Mouse (Mus musculus): ENCODE measurements at regions not wholly inside any gene's neighbourhood (a gene's known extent, or its start where the extent isn't known, plus 50 kb on each side); places are given as distances from the start of the nearest gene placed in this dataset.
"Not testable (repeated sequence)": the region's sequence is repeated elsewhere in the genome, so short reads cannot be mapped to it uniquely, and the experiment has no call there.

GRCm38 (mm10) chr13:35601560-35602135 is 58.0 kb upstream of the Cdyl start:
- no peak for DNase-seq (ENCODE audit: low spot score in 2 of 2)

- no peak for DNase-seq (ENCODE audit: low spot score in 2 of 2)
Measured at GRCm38 (mm10) chr13:35603080-35603479, 56.6 kb upstream of the Cdyl start.

DNA sequence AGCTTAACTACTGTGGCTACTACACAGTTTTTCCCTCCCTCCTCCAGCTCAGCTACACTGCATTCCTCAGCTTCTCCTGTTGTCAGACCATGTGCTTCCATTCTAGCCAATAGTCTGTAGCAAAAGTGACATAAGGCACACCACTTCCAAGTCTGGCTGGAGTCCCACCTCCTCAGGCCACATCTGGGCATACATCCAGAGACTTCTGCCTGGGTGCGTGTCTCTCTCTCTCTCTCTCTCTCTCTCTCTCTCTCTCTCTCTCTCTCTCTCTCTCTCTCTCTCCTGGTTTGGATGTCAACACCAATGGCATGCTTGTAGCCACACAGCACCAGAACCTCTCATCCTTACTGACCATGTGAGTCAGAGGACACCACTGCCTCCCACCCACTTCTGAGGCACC is 55.6 kb upstream of the Cdyl start:
- DNase-seq (ENCODE audit: low spot score in 2 of 2): no peak

DNA sequence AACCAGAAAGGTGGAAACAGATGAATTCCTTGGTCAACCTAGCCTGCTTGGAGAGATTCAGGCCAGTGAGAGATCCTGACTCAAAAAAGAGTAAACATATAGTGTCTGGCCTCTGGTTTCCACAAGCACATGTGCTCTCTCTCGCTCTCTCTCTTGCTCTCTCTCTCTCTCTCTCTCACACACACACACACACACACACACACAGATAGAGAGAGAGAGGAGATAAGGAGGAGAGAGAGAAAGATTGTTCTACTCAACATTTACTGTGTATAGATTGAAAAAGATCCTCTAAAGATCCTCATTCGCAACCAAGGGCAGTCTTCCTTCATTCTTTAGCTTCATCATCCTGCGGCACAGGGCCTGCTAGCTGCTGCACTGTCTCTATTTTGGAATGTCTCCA is 54.9 kb upstream of the Cdyl start:
- no peak for DNase-seq (ENCODE audit: low spot score in 2 of 2)

GRCm38 (mm10) chr13:35606857-35607561 is 52.6 kb upstream of the Cdyl start:
- DNase-seq (ENCODE audit: low spot score in 2 of 2): not testable (repeated sequence)

DNA sequence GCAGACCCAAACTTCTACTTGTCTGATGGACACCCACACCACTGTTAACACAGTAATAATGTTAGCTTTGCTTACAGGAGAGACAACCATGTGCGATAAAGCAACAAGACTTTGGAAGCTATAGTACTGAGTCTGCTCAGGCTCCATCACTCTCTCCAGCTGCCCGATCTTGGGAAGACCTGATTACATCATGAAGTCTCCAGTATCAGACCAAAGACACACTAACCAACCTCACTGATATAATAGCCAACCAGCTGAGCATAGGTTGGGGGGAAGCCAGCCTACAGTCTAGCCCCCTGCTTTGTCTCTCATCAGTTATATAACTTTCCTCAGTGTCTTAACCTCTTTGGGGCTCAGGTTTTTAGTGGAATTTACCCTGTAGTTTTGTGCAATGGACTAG is 51.9 kb upstream of the Cdyl start:
- no peak for DNase-seq (ENCODE audit: low spot score in 2 of 2)

Data from frontal cortex, postnatal 10 days (tissue).